Mouse (Mus musculus) forelimb bud, embryonic 11.5 days (tissue): ENCODE results near the gene Ms4a5.
"Not testable (repeated sequence)": the region's sequence is repeated elsewhere in the genome, so short reads cannot be mapped to it uniquely, and the experiment has no call there.

Experiments
- DNase-seq: peaks from one replicate; pipeline ENCODE4 v3.0.0-alpha.2; 2012; ENCODE audit warnings: low read depth, low spot score

Ms4a5 gene

GRCm38 (mm10) chr19:11283773-11284172 is at the start of gene Ms4a5:
Gene Ms4a5 (minus strand): TSS chr19:11283873.
- no peak for DNase-seq

- DNase-seq, result no peak
Observed at GRCm38 (mm10) chr19:11321123-11321522, 37.5 kb upstream of the Ms4a5 start.

GRCm38 (mm10) chr19:11316786-11317185 is 33.1 kb upstream of the Ms4a5 start:
- DNase-seq, result no peak

- no peak for DNase-seq
Observed at GRCm38 (mm10) chr19:11314354-11314753, 30.7 kb upstream of the Ms4a5 start, which contains the start of gene Ms4a14. Gene Ms4a14 (minus strand): TSS chr19:11314454.

- DNase-seq, result no peak
Observed at GRCm38 (mm10) chr19:11308888-11309287, 25.2 kb upstream of the Ms4a5 start.

- DNase-seq, result not testable (repeated sequence)
Observed at GRCm38 (mm10) chr19:11299529-11299928, 15.9 kb upstream of the Ms4a5 start.

- no peak for DNase-seq
Observed at GRCm38 (mm10) chr19:11298939-11299338, 15.3 kb upstream of the Ms4a5 start.

- DNase-seq, result not testable (repeated sequence)
Observed at GRCm38 (mm10) chr19:11293616-11294015, 9.9 kb upstream of the Ms4a5 start.

- peak; percentile 6 for DNase-seq
Observed at GRCm38 (mm10) chr19:11292990-11293389, 9.3 kb upstream of the Ms4a5 start.

- no peak for DNase-seq
Observed at GRCm38 (mm10) chr19:11280223-11280622, 3.5 kb downstream of the Ms4a5 start.

GRCm38 (mm10) chr19:11276431-11276830 is 7.2 kb downstream of the Ms4a5 start:
- no peak for DNase-seq

GRCm38 (mm10) chr19:11266956-11267355 is 16.7 kb downstream of the Ms4a5 start:
- no peak for DNase-seq

- no peak for DNase-seq
Observed at GRCm38 (mm10) chr19:11266052-11266845, 17.4 kb downstream of the Ms4a5 start, which contains the start of gene Ms4a1. Gene Ms4a1 (minus strand): TSS chr19:11266241.

- DNase-seq, result no peak
Observed at GRCm38 (mm10) chr19:11264602-11265185, 19.0 kb downstream of the Ms4a5 start.

- no peak for DNase-seq
Observed at GRCm38 (mm10) chr19:11263549-11263948, 20.1 kb downstream of the Ms4a5 start.

GRCm38 (mm10) chr19:11262932-11263331 is 20.7 kb downstream of the Ms4a5 start:
- not testable (repeated sequence) for DNase-seq

GRCm38 (mm10) chr19:11261522-11261921 is 22.2 kb downstream of the Ms4a5 start:
- DNase-seq, result no peak

- no peak for DNase-seq
Observed at GRCm38 (mm10) chr19:11244230-11244629, 39.4 kb downstream of the Ms4a5 start.

GRCm38 (mm10) chr19:11242560-11242959 is 41.1 kb downstream of the Ms4a5 start:
- DNase-seq, result no peak

- no peak for DNase-seq
Observed at GRCm38 (mm10) chr19:11235820-11236219, 47.9 kb downstream of the Ms4a5 start.

- DNase-seq, result no peak
Observed at GRCm38 (mm10) chr19:11234921-11235735, 48.5 kb downstream of the Ms4a5 start.

- no peak for DNase-seq
Observed at GRCm38 (mm10) chr19:11234244-11234643, 49.4 kb downstream of the Ms4a5 start.
